Mouse (Mus musculus): ENCODE data around the gene Gna13. TPM values are rescaled to one million over a fixed set of nuclear protein-coding genes. Genes with fewer than 3 reads are reported as not detected.
A peak's percentile ranks its signal among the peaks of the same experiment; 100 is the strongest.

Gene Gna13
- total RNA-seq, 2 experiments from 2014 or later = 27.1 to 29.7 TPM

GRCm38 (mm10) chr11:109416709-109417420, 54.2 kb downstream of the Gna13 start:
- intact Hi-C loops (cut with DNase I; ENCODE audit: low total_unique reads) = no loop called here
- no peak for DNase-seq

GRCm38 (mm10) chr11:109417472-109418040, 54.9 kb downstream of the Gna13 start:
- intact Hi-C loops (cut with DNase I; ENCODE audit: low total_unique reads) = no loop called here
- DNase-seq = no peak

GRCm38 (mm10) chr11:109419461-109419860, 56.8 kb downstream of the Gna13 start:
- intact Hi-C loops (cut with DNase I; ENCODE audit: low total_unique reads) = no loop called here
- DNase-seq = no peak

- intact Hi-C loops (cut with DNase I; ENCODE audit: low total_unique reads) = loop anchor here (5.0 kb wide), 2 partner anchors 48 to 93 kb away; no protein-coding TSS in a partner anchor
- DNase-seq = no peak
Observed at GRCm38 (mm10) chr11:109419961-109420566, 57.4 kb downstream of the Gna13 start.

GRCm38 (mm10) chr11:109420567-109420962, 57.9 kb downstream of the Gna13 start:
- intact Hi-C loops (cut with DNase I; ENCODE audit: low total_unique reads) = loop anchor here (5.0 kb wide), 2 partner anchors 48 to 93 kb away; no protein-coding TSS in a partner anchor

GRCm38 (mm10) chr11:109421205-109421604, 58.6 kb downstream of the Gna13 start:
- intact Hi-C loops (cut with DNase I; ENCODE audit: low total_unique reads) = loop anchor here (5.0 kb wide), 2 partner anchors 49 to 94 kb away; no protein-coding TSS in a partner anchor
- no peak for DNase-seq

More at GRCm38 (mm10) chr11:109420567-109420962, 57.9 kb downstream of the Gna13 start:
- no peak for DNase-seq

GRCm38 (mm10) chr11:109422263-109422662, 59.6 kb downstream of the Gna13 start:
- intact Hi-C loops (cut with DNase I; ENCODE audit: low total_unique reads) = loop anchor here (5.0 kb wide), 2 partner anchors 50 to 95 kb away; no protein-coding TSS in a partner anchor

GRCm38 (mm10) chr11:109423294-109423693, 60.7 kb downstream of the Gna13 start:
- intact Hi-C loops (cut with DNase I; ENCODE audit: low total_unique reads) = loop anchor here (5.0 kb wide), 2 partner anchors 51 to 96 kb away; no protein-coding TSS in a partner anchor
- no peak for DNase-seq

More at GRCm38 (mm10) chr11:109422263-109422662, 59.6 kb downstream of the Gna13 start:
- no peak for DNase-seq

GRCm38 (mm10) chr11:109425392-109426271, 63.0 kb downstream of the Gna13 start, which contains the start of gene Amz2:
Gene Amz2 (plus strand): TSS chr11:109425946.
- peak; percentile 99 for DNase-seq
- intact Hi-C loops (cut with DNase I; ENCODE audit: low total_unique reads) = no loop called here

GRCm38 (mm10) chr11:109426272-109426586, 63.6 kb downstream of the Gna13 start:
- no peak for DNase-seq
- intact Hi-C loops (cut with DNase I; ENCODE audit: low total_unique reads) = no loop called here

GRCm38 (mm10) chr11:109427353-109427752, 64.7 kb downstream of the Gna13 start:
- DNase-seq = no peak
- intact Hi-C loops (cut with DNase I; ENCODE audit: low total_unique reads) = no loop called here

- no peak for DNase-seq
- intact Hi-C loops (cut with DNase I; ENCODE audit: low total_unique reads) = no loop called here
Observed at GRCm38 (mm10) chr11:109434233-109434798, 71.7 kb downstream of the Gna13 start.

- DNase-seq = no peak
- intact Hi-C loops (cut with DNase I; ENCODE audit: low total_unique reads) = no loop called here
Observed at GRCm38 (mm10) chr11:109436889-109437288, 74.3 kb downstream of the Gna13 start.

- no peak for DNase-seq
Observed at GRCm38 (mm10) chr11:109439209-109439608, 76.6 kb downstream of the Gna13 start.

GRCm38 (mm10) chr11:109439829-109440340, 77.3 kb downstream of the Gna13 start:
- peak; percentile 83 for DNase-seq
- intact Hi-C loops (cut with DNase I; ENCODE audit: low total_unique reads) = loop anchor here (10.0 kb wide), 2 partner anchors 195 to 425 kb away; no protein-coding TSS in a partner anchor

More at GRCm38 (mm10) chr11:109439209-109439608, 76.6 kb downstream of the Gna13 start:
- intact Hi-C loops (cut with DNase I; ENCODE audit: low total_unique reads) = no loop called here

- no peak for DNase-seq
- intact Hi-C loops (cut with DNase I; ENCODE audit: low total_unique reads) = loop anchor here (10.0 kb wide), 2 partner anchors 196 to 424 kb away; no protein-coding TSS in a partner anchor
Observed at GRCm38 (mm10) chr11:109440641-109441040, 78.0 kb downstream of the Gna13 start.

GRCm38 (mm10) chr11:109441119-109441518, 78.5 kb downstream of the Gna13 start:
- intact Hi-C loops (cut with DNase I; ENCODE audit: low total_unique reads) = loop anchor here (10.0 kb wide), 2 partner anchors 196 to 424 kb away; no protein-coding TSS in a partner anchor
- no peak for DNase-seq

- no peak for DNase-seq
- intact Hi-C loops (cut with DNase I; ENCODE audit: low total_unique reads) = loop anchor here (10.0 kb wide), 2 partner anchors 197 to 423 kb away; no protein-coding TSS in a partner anchor
Observed at GRCm38 (mm10) chr11:109442166-109442730, 79.6 kb downstream of the Gna13 start.

All from gastrocnemius, postnatal 14 days (tissue).